Mouse (Mus musculus): ENCODE data around the gene Dlgap1.

DNA sequence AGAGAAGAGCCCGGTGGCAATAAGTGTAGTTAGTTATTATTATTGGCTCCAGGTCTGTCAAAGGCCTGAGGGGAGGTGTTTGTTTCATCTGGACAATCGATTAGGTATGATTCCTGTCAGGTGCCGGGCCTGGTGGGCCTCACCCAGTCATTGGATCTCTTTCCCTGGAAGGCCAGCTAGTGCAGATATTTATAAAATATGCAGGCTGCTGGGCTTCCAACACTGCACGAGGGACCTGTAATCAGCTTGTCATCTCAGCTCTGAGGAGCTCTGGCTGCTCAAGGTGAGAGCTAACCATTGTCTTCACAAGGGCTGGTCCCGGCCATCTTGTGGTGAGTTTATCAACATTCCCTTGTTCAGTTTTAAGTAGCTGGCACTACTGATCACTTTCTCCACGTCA, 885.1 kb downstream of the Dlgap1 start:
- TF ChIP-seq CTCF (conservative IDR thresholded peaks at IDR 0.05; ENCODE audit: low read length), result no peak
- no peak for TF ChIP-seq POU5F1 (IDR thresholded peaks at IDR 0.05; ENCODE audit: borderline replicate concordance, low read length)
- no peak for TF ChIP-seq NANOG (IDR thresholded peaks at IDR 0.05; ENCODE audit: borderline replicate concordance, low read length)
